Mouse (Mus musculus) c-Kit-positive CD71-positive TER-119-positive erythroid progenitor cells, embryonic 14.5 days (primary cell): Measurements from ENCODE around the gene Ncf2.
A peak's percentile ranks its signal among the peaks of the same experiment; 100 is the strongest.

Source experiments
- DNase-seq: peaks from one replicate; pipeline ENCODE4 v3.0.0-alpha.2; 2013; ENCODE audit warnings: low spot score

The Ncf2 gene

DNA sequence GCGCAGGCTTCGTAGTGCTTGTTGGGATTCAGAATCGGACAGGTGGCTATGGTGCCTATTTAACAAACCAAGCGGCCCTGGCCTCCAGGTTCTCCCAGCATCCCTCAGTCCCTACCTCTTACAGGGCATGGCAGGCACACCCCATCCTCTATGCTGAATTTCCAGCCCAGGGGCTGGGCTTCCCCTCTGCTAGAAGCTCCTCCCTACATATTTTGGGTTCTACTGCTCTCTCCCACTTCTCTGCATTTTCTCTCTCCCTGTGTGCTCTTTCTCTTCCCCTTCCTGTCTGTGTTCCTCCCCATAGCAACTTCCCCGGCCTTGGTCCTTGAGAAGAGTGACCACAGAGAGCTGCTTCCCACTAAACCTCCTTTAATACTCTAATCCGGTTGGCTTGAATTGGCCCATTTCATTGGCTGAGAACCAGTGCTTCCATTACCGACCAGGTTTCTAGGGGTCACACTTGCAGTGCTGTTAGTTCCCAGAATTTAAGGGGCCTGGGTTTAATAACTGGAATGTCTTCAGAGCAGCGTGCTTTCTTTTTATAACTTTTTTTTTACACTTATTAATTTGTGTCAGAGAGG, 3.2 kb upstream of the Ncf2 start:
- no peak for DNase-seq

DNA sequence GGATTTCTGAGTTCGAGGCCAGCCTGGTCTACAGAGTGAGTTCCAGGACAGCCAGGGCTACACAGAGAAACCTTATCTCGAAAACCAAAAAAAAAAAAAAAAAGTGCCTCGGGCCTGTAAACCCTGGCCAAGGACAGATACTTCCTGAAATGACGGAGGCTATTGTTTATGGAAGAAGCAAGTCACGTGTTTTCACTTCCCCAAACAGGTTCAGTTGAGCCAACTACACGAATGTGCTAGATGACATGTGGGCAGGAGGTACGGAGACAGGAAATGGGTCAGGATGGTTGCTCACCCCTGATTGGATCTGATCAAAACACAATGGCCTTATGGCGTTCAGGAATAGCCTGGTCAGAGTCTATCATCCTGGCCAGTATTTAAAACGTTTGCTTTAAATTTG, 1.9 kb upstream of the Ncf2 start:
- DNase-seq: no peak

DNA sequence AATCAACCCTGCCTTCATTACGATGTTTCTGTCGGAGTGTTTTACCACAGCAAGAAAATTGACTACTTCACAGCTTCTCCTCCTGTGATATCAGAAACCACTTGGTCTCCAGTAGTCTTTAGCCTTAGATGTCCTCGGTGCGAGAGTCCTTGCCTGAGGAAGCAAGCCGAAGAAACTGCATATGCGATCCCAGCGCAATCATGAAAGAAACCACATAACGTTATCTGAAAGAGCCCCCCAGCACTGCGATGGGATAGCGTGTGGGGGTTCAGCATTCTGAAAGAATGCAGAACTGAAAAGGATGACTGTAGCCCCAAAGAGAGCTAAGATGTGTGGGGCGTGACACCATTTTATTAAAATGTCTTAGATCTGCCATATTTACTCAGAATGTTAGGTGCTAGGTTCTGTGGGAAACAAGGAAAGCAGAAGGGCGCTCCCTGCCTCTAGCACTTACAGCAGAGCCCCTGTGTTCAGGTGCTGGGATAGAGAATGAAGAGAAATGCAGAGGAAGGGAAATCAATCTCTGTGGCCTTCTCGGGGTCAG, 711 bp downstream of the Ncf2 start:
- DNase-seq: no peak

DNA sequence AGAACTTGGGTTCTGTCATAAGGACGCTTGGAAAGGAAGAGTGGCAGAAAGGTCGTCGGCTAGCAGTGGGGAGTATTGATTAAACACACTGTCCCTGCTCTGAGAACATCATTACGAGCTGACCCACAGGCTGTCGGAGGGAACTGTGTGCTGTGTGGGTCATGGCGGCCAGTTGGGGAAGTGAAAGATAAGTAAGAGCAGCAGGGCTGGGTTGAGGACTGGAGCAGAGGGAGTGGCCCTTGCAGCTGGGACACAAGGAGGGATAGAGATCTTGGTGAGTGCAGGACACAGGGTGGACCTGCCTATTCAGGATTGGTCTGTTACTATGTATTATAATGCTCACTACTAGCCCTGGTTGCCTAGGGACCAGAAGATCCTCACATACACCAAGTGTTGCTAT, 4.9 kb downstream of the Ncf2 start:
- DNase-seq: no peak

DNA sequence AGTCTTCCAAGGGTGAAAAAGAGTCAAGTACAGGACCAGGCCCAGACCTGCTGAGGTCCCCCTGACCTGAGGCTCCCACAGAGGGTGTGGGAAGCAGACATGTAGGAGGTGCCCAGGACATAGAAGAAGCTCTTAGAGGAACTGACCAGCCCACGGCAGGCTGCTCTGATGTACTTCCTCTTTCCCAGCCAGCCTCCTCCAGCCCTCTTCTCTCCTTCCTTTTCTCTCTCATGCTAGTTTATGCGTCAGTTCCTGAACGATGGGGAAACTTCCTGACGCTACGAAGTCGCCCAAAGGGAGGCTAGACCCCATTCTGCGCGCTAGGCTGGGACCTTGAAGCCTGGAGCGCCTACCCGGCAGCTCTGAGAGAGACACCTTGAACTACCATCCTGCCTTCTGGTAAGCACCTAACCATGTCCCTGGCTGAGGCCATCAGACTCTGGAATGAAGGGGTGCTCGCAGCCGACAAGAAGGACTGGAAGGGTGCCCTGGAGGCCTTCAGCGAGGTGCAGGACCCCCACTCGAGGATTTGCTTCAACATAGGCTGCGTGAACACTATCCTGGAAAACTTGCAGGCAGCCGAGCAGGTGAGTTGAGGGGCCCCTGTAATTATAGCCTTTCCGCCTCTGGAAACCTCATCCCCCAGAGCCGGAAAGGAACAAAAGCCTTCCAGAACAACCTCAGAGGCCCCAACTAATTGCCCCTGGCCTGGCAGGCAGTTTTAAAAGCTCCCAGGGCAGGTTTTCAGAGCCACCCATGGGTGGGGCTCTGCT, 7.8 kb downstream of the Ncf2 start:
- DNase-seq: no peak

DNA sequence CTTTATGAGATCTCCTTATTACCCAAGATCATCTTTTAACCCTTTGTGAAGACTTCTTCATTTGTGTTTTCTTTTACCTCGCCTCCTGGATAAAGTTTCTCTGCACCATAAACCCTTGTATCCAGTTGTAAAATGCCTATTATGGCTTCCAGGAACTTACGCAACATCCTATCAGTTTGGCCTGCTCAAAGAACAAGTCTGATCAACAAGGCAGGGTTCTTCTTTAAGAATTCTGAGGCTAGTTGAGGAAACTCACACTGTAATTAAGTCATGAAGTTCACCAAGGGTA, 8.3 kb downstream of the Ncf2 start:
- no peak for DNase-seq

DNA sequence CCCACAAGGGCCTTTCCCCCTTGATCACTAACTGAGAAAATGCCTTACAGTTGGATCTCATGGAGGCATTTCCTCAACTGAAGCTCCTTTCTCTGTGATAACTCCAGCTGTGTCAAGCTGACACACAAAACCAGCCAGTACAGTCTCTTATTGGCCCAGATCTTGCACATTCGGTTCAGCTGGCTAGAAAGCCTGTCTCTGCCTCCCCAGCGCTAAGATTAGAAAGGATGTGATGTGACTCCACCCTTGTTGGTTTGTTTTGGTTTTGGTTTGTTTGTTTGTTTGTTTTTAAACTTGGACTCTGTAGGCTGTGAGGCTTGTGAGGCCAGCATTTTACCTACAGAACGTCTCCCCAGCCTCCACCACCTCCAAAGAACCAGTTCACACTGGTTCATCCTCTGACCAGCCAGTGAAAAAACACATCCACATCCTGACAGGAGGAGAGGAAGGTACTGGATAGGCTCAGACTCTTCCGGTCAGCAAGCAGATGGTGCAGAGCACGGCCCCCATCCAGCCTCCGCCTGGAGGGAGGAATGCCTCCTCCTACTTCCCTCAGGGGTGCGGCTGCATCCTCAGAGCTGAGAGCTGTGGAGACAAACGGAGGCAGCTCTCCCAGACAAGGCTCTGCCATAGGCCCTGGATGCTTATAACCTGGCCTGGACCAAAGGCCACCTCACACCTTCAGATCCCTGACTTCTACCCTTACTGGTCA, 9.7 kb downstream of the Ncf2 start:
- DNase-seq: no peak

DNA sequence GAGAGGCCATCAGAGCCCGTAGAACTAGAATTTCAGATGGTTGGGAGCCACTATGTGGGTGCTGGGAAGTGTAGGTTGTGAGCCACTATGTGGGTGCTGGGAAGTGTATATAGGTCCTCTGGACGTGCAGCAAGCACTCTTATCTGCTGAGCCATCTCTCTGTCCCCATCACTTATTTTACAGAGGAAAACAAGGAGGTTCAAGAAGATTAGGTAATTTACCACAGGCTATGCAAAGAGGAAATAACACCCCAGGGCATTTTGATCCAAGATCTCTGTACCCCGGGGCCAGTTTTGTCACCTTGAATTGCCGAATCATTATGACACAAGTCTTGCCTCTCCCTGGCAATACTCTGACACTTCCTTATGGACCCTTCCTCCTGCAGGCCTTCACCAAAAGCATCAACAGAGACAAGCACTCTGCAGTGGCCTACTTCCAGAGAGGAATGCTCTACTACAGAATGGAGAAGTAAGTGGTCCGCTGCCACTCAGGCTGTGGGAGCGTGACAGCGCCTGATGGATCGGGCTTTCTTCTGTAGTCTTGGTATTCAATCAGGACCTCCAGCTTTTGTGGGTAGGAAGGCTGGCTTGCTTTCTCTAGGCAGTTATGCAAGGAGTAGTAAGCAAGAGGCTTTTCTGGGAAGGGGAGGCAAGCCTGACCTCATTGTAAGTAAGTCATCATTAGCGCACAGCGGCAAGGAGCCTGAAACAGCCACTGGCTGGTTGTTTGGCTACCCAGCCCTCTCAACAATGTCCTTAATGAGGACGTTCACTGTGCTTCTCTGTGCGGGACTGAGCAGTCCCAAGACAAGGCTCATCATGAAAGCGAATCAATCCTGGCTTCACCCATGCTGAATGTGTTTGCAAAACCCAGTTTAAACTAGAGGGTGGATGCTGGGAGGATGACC, 10.8 kb downstream of the Ncf2 start:
- DNase-seq: no peak

DNA sequence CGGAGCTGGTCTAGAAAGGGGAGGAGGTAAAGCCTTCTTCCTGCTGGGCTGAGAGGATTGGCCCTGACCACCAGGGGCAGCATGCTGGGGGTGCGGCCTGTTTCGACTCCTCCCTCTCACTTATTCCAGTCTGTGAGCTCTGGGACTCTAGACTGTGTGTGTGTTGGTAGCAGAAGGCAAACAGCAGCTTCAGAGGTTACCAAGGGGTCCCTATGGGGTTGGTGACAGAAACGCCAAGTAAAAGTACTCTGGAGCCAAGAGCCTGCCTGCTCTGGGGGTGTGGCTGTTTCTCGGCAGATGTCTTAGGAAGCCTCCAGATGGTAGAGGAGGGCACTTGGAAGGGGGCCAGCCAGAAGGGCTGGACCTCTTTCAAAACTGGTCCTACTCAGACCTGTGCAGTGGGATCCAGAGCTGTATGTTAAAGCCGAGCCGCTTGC, 15.3 kb downstream of the Ncf2 start:
- peak; percentile 13 for DNase-seq

DNA sequence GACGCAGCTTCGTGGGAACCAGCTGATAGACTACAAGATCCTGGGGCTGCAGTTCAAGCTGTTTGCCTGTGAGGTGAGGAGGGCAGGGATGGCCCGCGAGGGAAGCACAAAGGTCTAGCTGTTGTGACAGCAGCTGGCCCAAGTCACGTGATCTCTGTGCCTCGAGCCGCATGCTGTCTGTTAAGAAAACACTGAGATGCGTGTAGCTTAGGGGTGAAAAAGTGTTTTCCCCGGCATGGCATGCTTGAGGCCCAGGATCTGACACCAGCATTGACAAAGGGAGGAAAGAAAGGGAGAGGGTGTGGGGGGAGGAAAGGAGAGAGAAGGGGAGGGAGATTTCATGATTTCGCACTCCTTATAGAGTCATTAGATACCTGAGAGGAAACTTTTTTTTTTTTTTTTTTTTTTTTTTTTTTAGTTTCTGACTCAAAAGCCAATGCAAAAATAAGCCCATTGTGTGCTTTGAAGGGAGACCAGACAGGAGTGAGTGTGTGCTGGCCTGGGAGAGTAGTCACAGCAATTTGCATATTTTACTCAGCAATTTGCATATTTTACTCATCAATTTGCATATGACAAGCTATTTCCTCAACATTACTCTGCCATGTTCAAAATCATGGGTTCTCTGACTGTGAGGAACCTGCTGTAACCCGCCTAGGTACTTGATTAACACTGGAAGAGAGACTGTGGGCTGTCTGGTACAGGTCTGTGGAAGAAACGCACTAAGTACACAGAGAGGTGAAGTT, 17.2 kb downstream of the Ncf2 start:
- DNase-seq: no peak

DNA sequence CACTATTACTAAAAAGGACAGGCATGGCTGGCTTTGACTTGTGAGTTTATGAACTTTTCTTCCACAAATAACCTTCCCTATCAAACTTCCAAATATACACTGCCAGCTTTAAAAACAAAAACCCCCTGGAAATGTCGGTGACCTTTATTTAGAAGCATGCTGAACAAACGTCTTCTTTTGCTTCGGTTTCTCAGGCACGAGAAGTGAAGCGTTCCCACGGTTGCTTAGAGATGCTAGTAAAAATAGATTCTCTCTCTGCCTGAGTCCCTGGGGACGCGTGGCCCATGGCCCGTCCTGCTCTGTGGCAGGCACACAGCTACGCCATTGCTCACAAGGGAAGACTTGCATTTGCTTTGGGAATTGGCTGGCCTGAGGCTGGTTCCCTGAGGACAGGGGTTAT, 17.8 kb downstream of the Ncf2 start:
- DNase-seq: no peak

DNA sequence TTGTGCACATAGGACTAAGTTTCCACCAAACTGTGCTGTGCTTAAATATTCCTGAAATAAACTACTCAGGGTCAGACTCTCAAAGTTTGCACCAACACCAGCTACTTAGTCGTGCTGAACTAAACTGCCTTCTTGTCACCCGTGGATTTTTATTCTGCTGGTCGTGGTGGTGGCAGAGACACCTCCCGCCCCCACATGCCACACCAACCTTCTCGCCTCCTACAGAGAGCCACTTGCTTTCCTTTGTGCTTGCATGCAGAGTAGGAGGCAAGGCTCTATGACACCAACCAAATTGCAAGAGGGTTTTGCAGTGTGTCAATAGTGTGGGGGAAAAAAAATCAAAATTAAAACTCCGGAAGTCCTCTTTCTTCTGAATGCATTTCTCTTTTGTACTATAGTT, 19.6 kb downstream of the Ncf2 start:
- DNase-seq: no peak

DNA sequence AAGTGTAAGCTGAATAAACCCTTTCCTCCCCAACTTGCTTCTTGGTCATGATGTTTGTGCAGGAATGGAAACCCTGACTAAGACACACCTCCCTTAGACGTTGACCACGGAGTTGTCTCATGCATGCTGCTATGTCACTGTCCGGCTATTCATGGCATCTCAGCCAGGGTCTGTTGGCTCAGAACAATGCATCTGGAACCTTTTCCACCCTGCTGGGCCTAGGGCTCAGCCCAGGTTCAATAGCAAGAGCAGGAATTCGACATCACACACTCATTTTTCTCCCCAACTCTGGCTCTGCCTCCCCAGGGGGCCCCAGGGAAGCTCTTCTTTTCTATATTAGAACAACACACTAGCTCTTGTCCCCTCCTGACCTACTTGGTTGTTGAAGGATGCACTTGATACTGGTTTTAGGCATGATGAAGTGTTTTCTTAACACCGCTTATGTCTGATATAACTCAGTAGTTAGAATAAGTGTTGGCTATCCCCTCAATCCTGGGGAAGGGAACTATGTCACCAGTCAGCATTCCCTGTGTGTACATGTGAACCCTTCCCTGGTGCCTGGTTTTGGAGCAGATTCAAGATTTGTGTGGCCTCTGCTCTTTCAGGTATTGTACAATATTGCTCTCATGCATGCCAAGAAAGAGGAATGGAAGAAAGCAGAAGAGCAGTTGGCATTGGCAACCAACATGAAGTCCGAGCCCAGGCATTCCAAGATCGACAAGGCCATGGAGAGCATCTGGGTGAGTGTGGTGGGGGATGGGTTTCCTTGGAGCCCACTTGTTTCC, 21.1 kb downstream of the Ncf2 start:
- DNase-seq: no peak

DNA sequence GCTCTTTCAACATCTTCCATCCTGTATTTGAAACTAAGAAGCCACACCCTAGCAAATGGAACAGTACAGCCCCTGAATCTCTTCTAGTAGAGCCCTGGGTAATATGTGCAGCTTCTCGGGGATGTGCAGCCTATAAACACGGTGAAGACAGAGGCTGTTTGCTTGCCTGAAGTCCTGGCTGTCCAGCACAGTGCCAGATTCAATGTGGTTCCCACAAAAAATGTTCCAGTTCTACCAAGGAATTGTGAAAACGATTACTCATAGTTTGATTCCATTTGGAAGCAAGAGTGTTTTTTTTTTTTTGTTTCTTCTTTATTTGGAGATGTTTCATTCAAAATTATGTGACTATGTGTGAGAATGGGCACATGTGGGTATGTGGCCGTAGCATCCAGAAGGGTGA, 21.8 kb downstream of the Ncf2 start:
- no peak for DNase-seq

DNA sequence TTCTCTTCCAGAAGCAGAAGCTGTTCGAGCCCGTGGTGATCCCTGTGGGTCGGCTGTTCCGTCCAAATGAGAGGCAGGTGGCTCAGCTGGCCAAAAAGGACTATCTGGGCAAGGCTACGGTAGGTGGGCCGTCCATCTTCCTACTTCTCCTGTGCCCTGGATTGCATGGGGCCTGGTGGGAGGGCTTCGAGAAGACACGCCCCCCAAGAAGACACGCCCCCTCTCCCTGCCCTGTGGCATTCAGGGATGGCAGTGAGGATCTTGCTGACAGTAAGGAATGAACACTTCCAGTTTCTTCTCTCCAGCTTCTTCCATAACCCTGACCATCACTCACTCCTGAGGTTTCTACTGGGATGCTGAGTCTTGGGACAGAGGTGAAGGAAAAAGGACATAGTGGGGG, 24.2 kb downstream of the Ncf2 start:
- no peak for DNase-seq

DNA sequence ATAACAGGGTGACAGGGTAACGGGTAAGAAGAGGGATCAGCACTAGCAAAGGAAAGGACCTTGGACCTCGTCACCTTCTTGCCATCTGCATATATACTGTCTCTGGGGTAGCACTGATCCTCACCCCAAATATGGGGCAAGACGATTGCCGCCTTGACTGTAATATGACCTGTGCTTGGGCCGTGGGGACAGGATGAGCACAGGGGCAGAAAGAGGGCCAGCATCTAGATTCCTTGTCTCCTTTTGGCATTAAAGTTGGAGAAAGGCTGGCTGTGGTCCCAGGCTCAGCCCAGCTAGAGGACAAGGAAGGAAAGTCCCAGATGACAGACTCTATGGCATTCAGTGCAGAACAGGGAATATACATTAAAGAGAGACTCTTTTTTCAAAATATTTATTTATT, 26.5 kb downstream of the Ncf2 start:
- DNase-seq: no peak

DNA sequence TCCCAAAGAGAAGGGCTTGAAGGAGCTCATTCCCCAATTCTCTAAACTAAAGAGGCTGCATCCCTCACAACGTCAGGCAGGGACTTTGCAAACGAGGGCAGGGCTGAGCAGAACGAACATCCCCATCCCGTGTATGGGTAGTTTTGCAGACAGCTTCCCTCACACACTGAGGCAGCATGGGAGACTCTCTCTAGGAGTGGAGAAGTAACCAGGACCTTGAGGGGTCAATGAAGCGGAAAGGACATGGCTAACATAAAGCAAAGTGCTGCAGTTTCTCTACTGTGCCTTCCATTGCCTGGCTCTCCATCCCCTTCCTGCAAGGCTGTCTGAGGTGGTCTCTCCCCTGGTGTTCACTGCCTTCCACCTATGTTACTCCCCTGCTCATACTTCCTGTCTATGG, 28.2 kb downstream of the Ncf2 start:
- DNase-seq: no peak

DNA sequence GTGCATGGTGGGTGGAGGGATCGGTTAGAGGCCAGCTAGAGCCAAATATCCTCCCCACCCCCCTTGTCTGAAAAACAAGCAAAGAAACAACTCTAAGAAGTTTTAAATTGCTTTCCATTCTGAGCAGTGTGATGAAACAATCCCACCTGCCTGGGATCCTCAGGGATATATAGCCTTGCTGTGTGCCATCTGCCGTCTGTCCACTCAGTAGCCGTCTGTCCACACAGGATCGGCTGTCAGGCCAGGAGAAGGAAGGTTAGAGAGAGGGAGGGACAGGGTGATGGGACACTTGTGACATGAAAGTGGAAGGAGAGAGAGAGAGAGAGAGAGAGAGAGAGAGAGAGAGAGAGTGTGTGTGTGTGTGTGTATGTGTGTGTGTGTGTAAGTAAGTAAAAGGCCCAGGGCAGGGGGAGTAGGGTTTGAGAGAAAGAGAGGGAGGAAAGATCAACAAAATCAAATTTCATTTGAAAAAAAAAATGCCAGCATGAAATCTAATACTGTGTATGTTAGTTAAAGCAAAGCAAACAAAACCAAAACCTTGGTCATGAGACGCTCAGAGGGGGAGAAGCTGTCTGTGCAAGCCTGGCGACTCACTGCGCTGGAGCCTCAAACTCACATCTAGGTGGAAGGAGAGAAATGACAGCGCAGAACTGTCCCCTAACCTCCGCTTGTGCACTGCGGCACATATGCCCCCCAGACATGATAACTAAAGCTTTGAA, 28.8 kb downstream of the Ncf2 start:
- no peak for DNase-seq

DNA sequence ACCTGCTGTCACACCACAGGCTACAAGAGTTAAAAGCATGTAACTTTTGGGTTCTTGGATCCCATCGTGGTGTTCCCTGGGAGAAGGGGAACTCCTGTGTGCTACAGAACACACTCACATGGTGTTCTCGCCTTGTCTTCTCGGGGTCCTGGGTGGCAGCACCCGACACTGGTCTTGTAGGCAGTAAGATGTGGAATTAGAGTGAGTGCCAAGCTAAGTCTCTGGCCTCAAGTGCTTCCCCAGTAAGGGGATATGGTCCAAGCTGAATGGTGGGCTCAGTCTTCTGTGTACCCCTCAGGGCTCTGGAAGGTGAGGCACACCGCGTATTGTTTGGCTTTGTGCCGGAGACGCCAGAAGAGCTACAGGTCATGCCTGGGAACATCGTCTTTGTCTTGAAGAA, 30.1 kb downstream of the Ncf2 start:
- no peak for DNase-seq

DNA sequence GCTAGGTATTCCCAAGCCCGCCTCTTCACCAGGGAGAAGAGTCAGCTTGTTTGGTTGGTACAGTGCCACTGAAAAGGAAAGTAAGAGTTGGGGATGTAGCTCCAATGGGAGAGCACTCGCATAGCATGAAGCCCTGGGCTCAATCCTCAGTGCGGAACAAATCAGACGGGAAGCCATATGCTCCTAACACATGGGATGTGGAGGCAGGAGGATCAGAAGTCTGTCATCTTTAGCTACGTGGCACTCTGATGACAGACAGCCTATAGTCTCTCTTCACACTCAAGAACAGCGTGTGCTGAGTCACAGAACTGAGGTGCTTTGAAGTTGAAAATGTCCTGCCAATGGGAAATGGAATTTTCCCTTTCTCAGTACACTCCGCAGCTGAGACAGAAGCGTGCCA, 31.0 kb downstream of the Ncf2 start:
- DNase-seq: no peak
